21 mouse cellular contexts compared by ENCODE assay signal in the genomic region with DNA sequence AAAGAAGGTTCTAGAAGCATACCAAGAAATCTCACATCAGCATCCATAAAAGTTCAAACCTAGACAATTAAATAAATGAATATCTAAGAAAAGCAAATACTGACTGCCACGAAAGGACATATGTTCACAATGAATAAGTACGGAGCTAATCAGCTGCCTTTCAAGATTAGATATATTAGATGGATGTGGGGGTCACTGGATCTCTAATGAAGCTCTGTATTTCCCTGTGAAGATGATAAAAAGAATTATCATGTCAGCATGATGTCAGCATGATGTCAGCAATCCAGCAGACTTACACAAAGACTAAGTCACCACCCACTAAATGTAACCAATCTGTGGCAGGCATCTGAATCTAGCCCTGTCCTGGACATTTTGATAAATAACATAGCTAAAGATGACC.
DNase-seq lines count a peak whose midpoint lies in the region; ATAC-seq and TF ChIP-seq lines count a peak whose summit lies in the region.
"Had no signal": no experiment of that assay in that cellular context is flagged by ENCODE, and none has a peak within 500 bp of the region (broad histone marks: within the 10 kb centered on the region; RNA-seq: fewer than 3 reads in every experiment).

No protein-coding gene starts in this region.

- no peak for ATAC-seq in heart, embryonic 13.5 days (ENCODE audit: extremely low read depth, insufficient number of reproducible peaks, low FRiP score, low TSS enrichment)
- no peak for ATAC-seq in heart, postnatal 0 days (ENCODE audit: insufficient read depth, low read depth)
- no peak for ATAC-seq in heart, embryonic 12.5 days (ENCODE audit: insufficient number of reproducible peaks, low FRiP score)
- ATAC-seq: forebrain, embryonic 13.5 days; forebrain, embryonic 16.5 days; hindbrain, embryonic 16.5 days; intestine, embryonic 15.5 days had no signal

- intact Hi-C loops in gastrocnemius, adult 2 months (cut with DNase I): loop anchor here (5.0 kb wide), 2 partner anchors 37 to 77 kb away; partner anchors contain the start of gene Sorbs1

- no peak overlapping the region for H3K4me3 ChIP-seq in gastrocnemius, adult 2 months
- H3K4me3 ChIP-seq in heart, embryonic 13.5 days: no peak overlapping the region
- no peak overlapping the region for H3K4me3 ChIP-seq in heart, postnatal 0 days (ENCODE audit: low read depth, low read length)
- no peak overlapping the region for H3K4me3 ChIP-seq in heart, embryonic 12.5 days
- H3K4me3 ChIP-seq: forebrain, embryonic 10.5 days; forebrain, embryonic 13.5 days; hindbrain, embryonic 10.5 days; hindbrain, embryonic 13.5 days; intestine, embryonic 15.5 days had no signal

- 66% methylated on average over 2 of the region's 2 CpGs for WGBS in heart, embryonic 13.5 days
- 83% methylated on average over 2 of the region's 2 CpGs for WGBS in heart, postnatal 0 days
- WGBS in heart, embryonic 12.5 days: 59% methylated on average over 2 of the region's 2 CpGs

- TF ChIP-seq CTCF in gastrocnemius, adult 2 months (IDR thresholded peaks at IDR 0.05): no peak
- TF ChIP-seq CTCF in heart, postnatal 0 days (IDR thresholded peaks at IDR 0.05; ENCODE audit: low read depth): no peak

- H3K9me3 ChIP-seq in heart, embryonic 13.5 days: no peaks in the 10 kb centered on the region
- no peaks in the 10 kb centered on the region for H3K9me3 ChIP-seq in heart, postnatal 0 days (replicated peaks; ENCODE audit: control insufficient read depth, low read length)
- H3K9me3 ChIP-seq in heart, embryonic 12.5 days (replicated peaks): no peaks in the 10 kb centered on the region
- H3K9me3 ChIP-seq: forebrain, embryonic 10.5 days; forebrain, embryonic 13.5 days; hindbrain, embryonic 10.5 days; hindbrain, embryonic 13.5 days; intestine, embryonic 15.5 days had no signal

- TF ChIP-seq EP300 in heart, postnatal 0 days (IDR thresholded peaks at IDR 0.05; ENCODE audit: low read depth): no peak

- H3K27me3 ChIP-seq in heart, embryonic 13.5 days (replicated peaks): no peaks in the 10 kb centered on the region
- H3K27me3 ChIP-seq in heart, postnatal 0 days (ENCODE audit: control insufficient read depth, insufficient read depth, low read length): no peaks in the 10 kb centered on the region
- no peaks in the 10 kb centered on the region for H3K27me3 ChIP-seq in heart, embryonic 12.5 days (replicated peaks)
- H3K27me3 ChIP-seq: forebrain, embryonic 13.5 days; hindbrain, embryonic 13.5 days; intestine, embryonic 15.5 days; Patski had no signal

- H3K9ac ChIP-seq in heart, embryonic 13.5 days: no peak overlapping the region
- no peak overlapping the region; the same call in 1 of the 2 replicates for H3K9ac ChIP-seq in heart, postnatal 0 days (replicated peaks; ENCODE audit: low read depth, low read length)
- no peak overlapping the region for H3K9ac ChIP-seq in heart, embryonic 12.5 days
- H3K9ac ChIP-seq: forebrain, embryonic 13.5 days; hindbrain, embryonic 13.5 days; intestine, embryonic 15.5 days had no signal

- DNase-seq in gastrocnemius, adult 2 months: no peak
- DNase-seq in gastrocnemius, adult 18-20 months (ENCODE audit: low spot score): no peak
- no peak for DNase-seq in heart, adult 9 months (ENCODE audit: low spot score in 2 of 2)
- DNase-seq in heart, postnatal 0 days (ENCODE audit: low spot score): no peak
- DNase-seq: adrenal gland, postnatal 10 days; cerebellum, adult 18-20 months; cerebellum, adult 9-10 months; cerebellum, postnatal 14 days; gastrocnemius, postnatal 25 days; kidney, adult 11 months; kidney, adult 8-10 months had no signal

- H3K4me2 ChIP-seq in heart, embryonic 13.5 days: no peak overlapping the region
- no peak overlapping the region for H3K4me2 ChIP-seq in heart, postnatal 0 days (ENCODE audit: low read depth, low read length)
- H3K4me2 ChIP-seq in heart, embryonic 12.5 days: no peak overlapping the region
- H3K4me2 ChIP-seq: forebrain, embryonic 13.5 days; hindbrain, embryonic 13.5 days; intestine, embryonic 15.5 days had no signal

- no peaks in the 10 kb centered on the region for H3K36me3 ChIP-seq in heart, embryonic 13.5 days
- H3K36me3 ChIP-seq in heart, postnatal 0 days (replicated peaks; ENCODE audit: control insufficient read depth, insufficient read depth, low read length): no peaks in the 10 kb centered on the region
- no peaks in the 10 kb centered on the region for H3K36me3 ChIP-seq in heart, embryonic 12.5 days
- H3K36me3 ChIP-seq: forebrain, embryonic 10.5 days; hindbrain, embryonic 10.5 days; hindbrain, embryonic 13.5 days; intestine, embryonic 15.5 days had no signal

- peak overlapping the region; percentile 87 for H3K27ac ChIP-seq in gastrocnemius, adult 2 months
- peak overlapping the region; percentile 93 for H3K27ac ChIP-seq in heart, embryonic 13.5 days (replicated peaks)
- H3K27ac ChIP-seq in heart, postnatal 0 days (ENCODE audit: low read depth): peak overlapping the region; percentile 98
- no peak overlapping the region for H3K27ac ChIP-seq in heart, embryonic 12.5 days (ENCODE audit: poor library complexity, severe bottlenecking)
- H3K27ac ChIP-seq: hindbrain, embryonic 10.5 days; intestine, embryonic 15.5 days had no signal

- H3K4me1 ChIP-seq in heart, embryonic 13.5 days: peaks cover 96% of the 10 kb centered on the region
- H3K4me1 ChIP-seq in heart, postnatal 0 days (ENCODE audit: control insufficient read depth, insufficient read depth): peaks cover 95% of the 10 kb centered on the region
- H3K4me1 ChIP-seq in heart, embryonic 12.5 days (replicated peaks): peaks cover 86% of the 10 kb centered on the region
